Mouse (Mus musculus) olfactory bulb, adult 2 months (tissue): ENCODE data around the gene Ccdc167.
"Not testable (repeated sequence)": the region's sequence is repeated elsewhere in the genome, so short reads cannot be mapped to it uniquely, and the experiment has no call there.

Experiments used
- CTCF ChIP-seq: fragments of 200-500 bp; IDR thresholded peaks from 2 replicates; pipeline ENCODE4 v1.5.1; 2012; ENCODE audit warnings: low read depth, mild to moderate bottlenecking, low read length, moderate library complexity; ENCODE audit not compliant: insufficient read depth
- POLR2A ChIP-seq: fragments of 200-500 bp; IDR thresholded peaks from 2 replicates; pipeline ENCODE4 v1.6.1; 2012; ENCODE audit warnings: mild to moderate bottlenecking, low read depth, low read length, moderate library complexity; ENCODE audit not compliant: insufficient read depth

DNA sequence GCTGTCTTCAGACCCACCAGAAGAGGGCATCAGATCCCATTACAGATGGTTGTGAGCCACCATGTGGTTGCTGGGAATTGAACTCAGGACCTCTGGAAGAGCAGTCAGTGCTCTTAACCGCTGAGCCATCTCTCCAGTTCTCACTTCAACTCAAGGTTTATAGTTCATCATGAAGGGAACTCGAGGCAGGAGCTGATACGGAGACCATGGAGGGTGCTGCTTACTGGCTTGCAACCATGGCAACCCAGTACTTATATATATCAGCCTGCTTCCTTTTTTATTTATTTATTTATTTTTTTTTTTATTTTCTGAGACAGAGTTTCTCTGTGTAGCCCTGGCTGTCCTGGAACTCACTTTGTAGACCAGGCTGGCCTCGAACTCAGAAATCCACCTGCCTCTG, 3.1 kb downstream of the Ccdc167 start:
- TF ChIP-seq POLR2A, CTCF: not testable (repeated sequence)
